Comparison of ENCODE assay signal across 9 mouse cellular contexts in genomic region chr7:45742338-45742737, GRCm38 (mm10). TPM values are rescaled to one million over a fixed set of nuclear protein-coding genes. Genes with fewer than 3 reads are reported as not detected.
DNase-seq lines count a peak whose midpoint lies in the region; ATAC-seq lines count a peak whose summit lies in the region.
"Had no signal": no experiment of that assay in that cellular context is flagged by ENCODE, and none has a peak within 500 bp of the region (broad histone marks: within the 10 kb centered on the region; RNA-seq: fewer than 3 reads in every experiment).

No protein-coding gene starts in this region.

- H3K27me3 ChIP-seq in kidney, embryonic 16.5 days (ENCODE audit: insufficient read depth, low read length) = no peaks in the 10 kb centered on the region
- no peaks in the 10 kb centered on the region for H3K27me3 ChIP-seq in forebrain, embryonic 16.5 days (replicated peaks; ENCODE audit: control insufficient read depth, insufficient read depth, low read length)
- H3K27me3 ChIP-seq in midbrain, embryonic 16.5 days (ENCODE audit: control insufficient read depth, insufficient read depth, low read depth, low read length) = no peaks in the 10 kb centered on the region; the same call in 1 of the 2 replicates

- no peaks in the 10 kb centered on the region; the same call in 1 of the 2 replicates for H3K9me3 ChIP-seq in kidney, embryonic 16.5 days (ENCODE audit: low read length)
- H3K9me3 ChIP-seq in forebrain, embryonic 16.5 days (ENCODE audit: control insufficient read depth, low read length) = no peaks in the 10 kb centered on the region
- H3K9me3 ChIP-seq in midbrain, embryonic 16.5 days (replicated peaks; ENCODE audit: control insufficient read depth, low read length, poor library complexity, severe bottlenecking) = no peaks in the 10 kb centered on the region

- H3K36me3 ChIP-seq in kidney, embryonic 16.5 days (ENCODE audit: insufficient read depth, low read length) = no peaks in the 10 kb centered on the region
- no peaks in the 10 kb centered on the region for H3K36me3 ChIP-seq in forebrain, embryonic 16.5 days (ENCODE audit: control insufficient read depth, insufficient read depth)
- no peaks in the 10 kb centered on the region for H3K36me3 ChIP-seq in midbrain, embryonic 16.5 days (ENCODE audit: control insufficient read depth, insufficient read depth, low read length)

- DNase-seq in kidney, adult 9 months = no peak
- peak; percentile 80 for DNase-seq in T-cell, adult 2 months (ENCODE audit: low spot score)
- DNase-seq in layer of hippocampus, postnatal 36 days = peak; percentile 84
- DNase-seq in gastrocnemius, postnatal 14 days = no peak
- DNase-seq in heart, adult 11 months = no peak

- intact Hi-C loops in gastrocnemius, postnatal 14 days (cut with DNase I; ENCODE audit: low total_unique reads) = no loop called here

- peak overlapping the region; percentile 38 for H3K4me3 ChIP-seq in kidney, embryonic 16.5 days (ENCODE audit: low read length)
- peak overlapping the region; percentile 17 for H3K4me3 ChIP-seq in forebrain, embryonic 16.5 days (replicated peaks; ENCODE audit: low read length)
- no peak overlapping the region for H3K4me3 ChIP-seq in midbrain, embryonic 16.5 days (ENCODE audit: low read depth, low read length)

- ATAC-seq in kidney, embryonic 16.5 days (ENCODE audit: low FRiP score, low TSS enrichment) = no peak
- ATAC-seq in forebrain, embryonic 16.5 days = no peak
- ATAC-seq in midbrain, embryonic 16.5 days = no peak

- H3K4me2 ChIP-seq in kidney, embryonic 16.5 days (replicated peaks; ENCODE audit: low read depth, low read length) = peak overlapping the region; percentile 53
- H3K4me2 ChIP-seq in forebrain, embryonic 16.5 days (ENCODE audit: low read length) = peak overlapping the region; percentile 37
- peak overlapping the region; percentile 26 for H3K4me2 ChIP-seq in midbrain, embryonic 16.5 days (ENCODE audit: low read length)

- H3K4me1 ChIP-seq in kidney, embryonic 16.5 days (ENCODE audit: insufficient read depth, low read length) = 0 out of 2 replicates have a peak, but pooled peaks cover 8% of the 10 kb centered on the region
- H3K4me1 ChIP-seq in forebrain, embryonic 16.5 days (replicated peaks; ENCODE audit: control insufficient read depth, insufficient read depth, low read length) = peaks cover 2% of the 10 kb centered on the region; the same call in 1 of the 2 replicates
- no peaks in the 10 kb centered on the region for H3K4me1 ChIP-seq in midbrain, embryonic 16.5 days (ENCODE audit: control insufficient read depth, insufficient read depth, low read length)

- H3K9ac ChIP-seq in kidney, embryonic 16.5 days (replicated peaks; ENCODE audit: low read length) = peak overlapping the region; percentile 56
- H3K9ac ChIP-seq in forebrain, embryonic 16.5 days (replicated peaks; ENCODE audit: low read depth, low read length) = no peak overlapping the region
- no peak overlapping the region for H3K9ac ChIP-seq in midbrain, embryonic 16.5 days (ENCODE audit: low read depth, low read length)

- no peak overlapping the region for H3K27ac ChIP-seq in kidney, embryonic 16.5 days (ENCODE audit: low read length)
- no peak overlapping the region for H3K27ac ChIP-seq in forebrain, embryonic 16.5 days (ENCODE audit: low read length)
- no peak overlapping the region for H3K27ac ChIP-seq in midbrain, embryonic 16.5 days (ENCODE audit: low read length)

- 42% methylated on average over 19 of the region's 19 CpGs for WGBS in kidney, embryonic 16.5 days
- 31% methylated on average over 19 of the region's 19 CpGs for WGBS in forebrain, embryonic 16.5 days
- WGBS in midbrain, embryonic 16.5 days = 36% methylated on average over 19 of the region's 19 CpGs

RNA-seq across cellular contexts. Expression of gene Spaca4, which starts 16.7 kb away (rescaled TPM):
- polyA plus RNA-seq in kidney, embryonic 16.5 days (2015; fragmentation: Nextera tagmentation; extraction: Ambion mirVana) = not detected in 2 replicates
- polyA plus RNA-seq in forebrain, embryonic 16.5 days (2015; fragmentation: Nextera tagmentation; extraction: Ambion mirVana) = not detected in 2 replicates
- not detected for total RNA-seq in layer of hippocampus, postnatal 36 days (2021)
- not detected in 2 replicates for polyA plus RNA-seq in midbrain, embryonic 16.5 days (2015; fragmentation: Nextera tagmentation; extraction: Ambion mirVana)
- not detected for total RNA-seq in gastrocnemius, postnatal 14 days (2021)
- polyA plus RNA-seq: large intestine, adult 2 months had no signal

RNA-seq across cellular contexts. Expression of gene Fam83e, which starts 21.3 kb away (rescaled TPM):
- polyA plus RNA-seq in kidney, embryonic 16.5 days (2015; fragmentation: Nextera tagmentation; extraction: Ambion mirVana) = 1.1 and 1.2 TPM in 2 replicates
- polyA plus RNA-seq in forebrain, embryonic 16.5 days (2015; fragmentation: Nextera tagmentation; extraction: Ambion mirVana) = 0.60 and 1.1 TPM in 2 replicates
- total RNA-seq in layer of hippocampus, postnatal 36 days (2021) = under 1 TPM; 0.12 to 0.13 TPM
- polyA plus RNA-seq in midbrain, embryonic 16.5 days (2015; fragmentation: Nextera tagmentation; extraction: Ambion mirVana) = 0.48 and 0.62 TPM in 2 replicates
- total RNA-seq in gastrocnemius, postnatal 14 days (2021) = under 1 TPM; 0.16 TPM

RNA-seq across cellular contexts. Expression of gene Sphk2, which starts 24.5 kb away (rescaled TPM):
- 36.2 and 36.7 TPM in 2 replicates for polyA plus RNA-seq in kidney, embryonic 16.5 days (2015; fragmentation: Nextera tagmentation; extraction: Ambion mirVana)
- polyA plus RNA-seq in forebrain, embryonic 16.5 days (2015; fragmentation: Nextera tagmentation; extraction: Ambion mirVana) = 29.9 and 31.1 TPM in 2 replicates
- 10 to 100 TPM; 36.6 to 37.2 TPM for total RNA-seq in layer of hippocampus, postnatal 36 days (2021)
- 21.9 and 23.0 TPM in 2 replicates for polyA plus RNA-seq in midbrain, embryonic 16.5 days (2015; fragmentation: Nextera tagmentation; extraction: Ambion mirVana)
- total RNA-seq in gastrocnemius, postnatal 14 days (2021) = 10 to 100 TPM; 12.0 to 13.2 TPM

RNA-seq across cellular contexts. Expression of gene Rpl18, which starts 27.1 kb away (rescaled TPM):
- 1,042 and 1,047 TPM in 2 replicates for polyA plus RNA-seq in kidney, embryonic 16.5 days (2015; fragmentation: Nextera tagmentation; extraction: Ambion mirVana)
- 567 and 579 TPM in 2 replicates for polyA plus RNA-seq in forebrain, embryonic 16.5 days (2015; fragmentation: Nextera tagmentation; extraction: Ambion mirVana)
- total RNA-seq in layer of hippocampus, postnatal 36 days (2021) = 100 to 1,000 TPM; 372 to 375 TPM
- 475 and 495 TPM in 2 replicates for polyA plus RNA-seq in midbrain, embryonic 16.5 days (2015; fragmentation: Nextera tagmentation; extraction: Ambion mirVana)
- 100 to 1,000 TPM; 607 to 662 TPM for total RNA-seq in gastrocnemius, postnatal 14 days (2021)

RNA-seq across cellular contexts. Expression of gene Dbp, which starts 37.5 kb away (rescaled TPM):
- polyA plus RNA-seq in kidney, embryonic 16.5 days (2015; fragmentation: Nextera tagmentation; extraction: Ambion mirVana) = 4.1 and 4.3 TPM in 2 replicates
- polyA plus RNA-seq in forebrain, embryonic 16.5 days (2015; fragmentation: Nextera tagmentation; extraction: Ambion mirVana) = 4.1 and 4.3 TPM in 2 replicates
- total RNA-seq in layer of hippocampus, postnatal 36 days (2021) = 10 to 100 TPM; 49.8 to 51.5 TPM
- 2.3 and 3.4 TPM in 2 replicates for polyA plus RNA-seq in midbrain, embryonic 16.5 days (2015; fragmentation: Nextera tagmentation; extraction: Ambion mirVana)
- total RNA-seq in gastrocnemius, postnatal 14 days (2021) = 10 to 100 TPM; 20.6 to 32.8 TPM

Comparison
In these comparisons a context has a peak if more than half of its experiments do, and no peak if none do; other contexts are left out.
1. DNase-seq: peak in T-cell, adult 2 months (single experiment) and layer of hippocampus, postnatal 36 days (2 of 2); none in kidney, adult 9 months (single experiment), gastrocnemius, postnatal 14 days (single experiment) and heart, adult 11 months (single experiment).
2. Peak in every context shown above with its lines, with median percentiles within 50 percentile points of each other: H3K4me2 ChIP-seq.